Mouse (Mus musculus) C2C12 (cell line): Measurements from ENCODE around the gene Rtn4r. TPM values are rescaled to one million over a fixed set of nuclear protein-coding genes. Genes with fewer than 3 reads are reported as not detected.

Source experiments
- H3K27me3 ChIP-seq: one replicate; pipeline ENCODE4 v1.6.1; 2011; ENCODE audit not compliant: control insufficient read depth, insufficient read depth, insufficient read length
- H3K36me3 ChIP-seq: one replicate; pipeline ENCODE4 v1.6.1; 2011; ENCODE audit not compliant: control insufficient read depth, insufficient read depth
- H3K4me3 ChIP-seq: one replicate; pipeline ENCODE4 v1.5.1; 2011; ENCODE audit warnings: mild to moderate bottlenecking, control low read depth; ENCODE audit not compliant: poor library complexity, insufficient read depth, severe bottlenecking
- H3K79me2 ChIP-seq: one replicate; pipeline ENCODE4 v1.6.1; 2011; ENCODE audit not compliant: control insufficient read depth, insufficient read depth
- H3K79me3 ChIP-seq: one replicate; pipeline ENCODE4 v1.6.1; 2011; ENCODE audit warnings: low read depth, control low read depth
- H3ac ChIP-seq: one replicate; pipeline ENCODE3; 2011; ENCODE audit warnings: low read depth; ENCODE audit not compliant: control insufficient read depth, insufficient read length
- CEBPB ChIP-seq: IDR thresholded peaks from one replicate; pipeline ENCODE4 v1.6.1; 2011; ENCODE audit warnings: low read depth, mild to moderate bottlenecking, control low read depth, moderate library complexity
- CTCF ChIP-seq: IDR thresholded peaks from one replicate; pipeline ENCODE4 v1.5.1; 2011; ENCODE audit not compliant: control insufficient read depth, insufficient read depth, insufficient read length
- FOSL1 ChIP-seq: IDR thresholded peaks from one replicate; pipeline ENCODE4 v1.8.0; 2011; ENCODE audit warnings: mild to moderate bottlenecking, low read length; ENCODE audit not compliant: poor library complexity, insufficient read depth, severe bottlenecking
- MAX ChIP-seq: IDR thresholded peaks from one replicate; pipeline ENCODE4 v1.6.1; 2011; ENCODE audit warnings: mild to moderate bottlenecking, control low read depth
- MYOD1 ChIP-seq: IDR thresholded peaks from one replicate; pipeline ENCODE4 v1.6.1; 2011; ENCODE audit warnings: low read depth; ENCODE audit not compliant: control insufficient read depth, insufficient read length
- MYOG ChIP-seq: IDR thresholded peaks from one replicate; pipeline ENCODE4 v1.6.1; 2011; ENCODE audit not compliant: control insufficient read depth, insufficient read length; ENCODE audit errors: extremely low read depth
- USF1 ChIP-seq: IDR thresholded peaks from one replicate; pipeline ENCODE4 v1.6.1; 2011; ENCODE audit warnings: low read depth, mild to moderate bottlenecking, control low read depth, moderate library complexity
- polyA plus RNA-seq: library from polyadenylated mRNA; unstranded; fragments of >200 nt; fragmentation: generic; extraction: Trizol; gene quantifications from one replicate; pipeline ENCODE4 v1.2.1, GENCODE M21; 2012; ENCODE audit warnings: missing spikeins

The Rtn4r gene
- polyA plus RNA-seq, 1 experiment: 0.11 TPM

- H3K27me3 ChIP-seq: peaks cover 85% of the 10 kb centered on the region
- no peak overlapping the region for H3ac ChIP-seq
- TF ChIP-seq CEBPB (no peak), USF1 (no peak), CTCF (no peak), FOSL1 (no peak)
- H3K4me3 ChIP-seq: no peak overlapping the region
- no peaks in the 10 kb centered on the region for H3K79me2 ChIP-seq
- H3K79me3 ChIP-seq: no peaks in the 10 kb centered on the region
- no peaks in the 10 kb centered on the region for H3K36me3 ChIP-seq
Measured at GRCm38 (mm10) chr16:18129413-18129812, 2.0 kb downstream of the Rtn4r start.

- Histone ChIP-seq H3K79me3 (no peaks in the 10 kb centered on the region), H3ac (no peak overlapping the region), H3K36me3 (no peaks in the 10 kb centered on the region), H3K79me2 (no peaks in the 10 kb centered on the region), H3K4me3 (no peak overlapping the region), H3K27me3 (peaks cover 90% of the 10 kb centered on the region)
- no peak for TF ChIP-seq USF1
Measured at GRCm38 (mm10) chr16:18130288-18130687, 2.8 kb downstream of the Rtn4r start.

- Histone ChIP-seq H3K79me2 (no peaks in the 10 kb centered on the region), H3ac (no peak overlapping the region), H3K27me3 (peaks cover 92% of the 10 kb centered on the region), H3K4me3 (no peak overlapping the region), H3K36me3 (no peaks in the 10 kb centered on the region), H3K79me3 (no peaks in the 10 kb centered on the region)
- no peak for TF ChIP-seq CEBPB
- TF ChIP-seq FOSL1: no peak
- TF ChIP-seq MAX: no peak
- TF ChIP-seq USF1: no peak
- no peak for TF ChIP-seq MYOD1
- no peak for TF ChIP-seq CTCF
- no peak for TF ChIP-seq MYOG
Measured at GRCm38 (mm10) chr16:18130705-18131104, 3.3 kb downstream of the Rtn4r start.

- Histone ChIP-seq H3K4me3 (no peak overlapping the region), H3K79me3 (no peaks in the 10 kb centered on the region), H3K27me3 (peaks cover 95% of the 10 kb centered on the region), H3K79me2 (no peaks in the 10 kb centered on the region), H3ac (no peak overlapping the region), H3K36me3 (no peaks in the 10 kb centered on the region)
- TF ChIP-seq CEBPB (no peak), MYOG (no peak), USF1 (no peak), MYOD1 (no peak), FOSL1 (no peak), CTCF (no peak), MAX (no peak)
Measured at GRCm38 (mm10) chr16:18131245-18131939, 4.0 kb downstream of the Rtn4r start.

- H3K79me3 ChIP-seq: no peaks in the 10 kb centered on the region
- H3K79me2 ChIP-seq: no peaks in the 10 kb centered on the region
- H3K36me3 ChIP-seq: no peaks in the 10 kb centered on the region
- H3K4me3 ChIP-seq: no peak overlapping the region
- TF ChIP-seq CTCF (no peak), USF1 (no peak), MYOG (no peak), MYOD1 (no peak), FOSL1 (no peak), CEBPB (no peak), MAX (no peak)
- H3K27me3 ChIP-seq: peaks cover 95% of the 10 kb centered on the region
- no peak overlapping the region for H3ac ChIP-seq
Measured at GRCm38 (mm10) chr16:18132026-18132425, 4.6 kb downstream of the Rtn4r start.

- no peaks in the 10 kb centered on the region for H3K79me3 ChIP-seq
- H3K27me3 ChIP-seq: peaks cover 91% of the 10 kb centered on the region
- H3K79me2 ChIP-seq: no peaks in the 10 kb centered on the region
- H3K36me3 ChIP-seq: no peaks in the 10 kb centered on the region
- TF ChIP-seq MAX (no peak), USF1 (no peak), CTCF (no peak), MYOD1 (no peak), CEBPB (no peak), MYOG (no peak)
- no peak overlapping the region for H3ac ChIP-seq
- no peak overlapping the region for H3K4me3 ChIP-seq
Measured at GRCm38 (mm10) chr16:18132575-18132974, 5.1 kb downstream of the Rtn4r start.
